Mouse (Mus musculus): ENCODE results near the gene Lmna.

Gene Lmna

DNA sequence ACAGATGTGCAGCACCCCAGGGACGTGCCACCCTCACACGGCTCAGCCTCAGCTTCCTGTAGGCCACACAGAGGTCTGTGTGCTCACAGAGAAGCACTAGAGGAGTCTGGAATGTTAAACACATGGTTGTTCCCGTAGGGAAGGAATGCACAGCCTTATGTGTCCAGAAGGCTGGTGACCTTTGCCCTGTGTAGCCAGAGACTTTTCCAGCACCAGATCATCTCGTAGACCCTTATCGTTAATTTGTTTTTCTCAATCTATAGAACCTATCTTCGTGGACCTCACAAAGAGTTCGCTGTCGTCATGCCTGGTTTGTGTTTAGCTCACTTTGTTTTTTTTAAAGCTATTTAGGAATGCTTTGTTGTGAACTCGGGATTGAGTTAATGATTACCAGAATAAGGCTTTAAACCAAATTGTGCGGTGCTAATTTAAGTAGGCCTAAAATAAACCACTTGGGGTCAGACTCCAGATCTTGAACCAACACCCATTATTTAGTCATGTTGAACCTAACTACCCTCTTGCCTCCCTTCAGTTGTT lies 38.7 kb downstream of the Lmna start:
- no peak for DNase-seq (ENCODE audit: low spot score)

DNA sequence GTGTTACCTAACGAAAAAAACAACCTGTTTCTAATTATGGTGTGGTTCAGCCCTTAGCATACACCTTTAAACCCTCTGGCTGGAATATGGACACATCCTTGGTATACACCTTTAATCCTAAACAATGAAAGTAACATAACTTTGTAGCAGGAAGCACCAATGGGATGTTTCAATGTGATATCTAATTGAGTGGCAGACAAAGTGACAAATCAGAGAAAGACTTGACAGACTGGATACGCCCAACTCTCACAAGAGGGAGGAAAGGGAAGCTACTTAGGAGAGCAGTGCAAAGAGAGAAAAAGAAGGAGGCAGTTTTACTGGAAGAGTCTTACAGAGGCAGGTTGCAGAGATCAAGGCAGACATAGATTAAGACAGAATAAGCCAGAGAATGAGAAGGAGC lies 40.3 kb downstream of the Lmna start:
- DNase-seq (ENCODE audit: low spot score) = no peak

DNA sequence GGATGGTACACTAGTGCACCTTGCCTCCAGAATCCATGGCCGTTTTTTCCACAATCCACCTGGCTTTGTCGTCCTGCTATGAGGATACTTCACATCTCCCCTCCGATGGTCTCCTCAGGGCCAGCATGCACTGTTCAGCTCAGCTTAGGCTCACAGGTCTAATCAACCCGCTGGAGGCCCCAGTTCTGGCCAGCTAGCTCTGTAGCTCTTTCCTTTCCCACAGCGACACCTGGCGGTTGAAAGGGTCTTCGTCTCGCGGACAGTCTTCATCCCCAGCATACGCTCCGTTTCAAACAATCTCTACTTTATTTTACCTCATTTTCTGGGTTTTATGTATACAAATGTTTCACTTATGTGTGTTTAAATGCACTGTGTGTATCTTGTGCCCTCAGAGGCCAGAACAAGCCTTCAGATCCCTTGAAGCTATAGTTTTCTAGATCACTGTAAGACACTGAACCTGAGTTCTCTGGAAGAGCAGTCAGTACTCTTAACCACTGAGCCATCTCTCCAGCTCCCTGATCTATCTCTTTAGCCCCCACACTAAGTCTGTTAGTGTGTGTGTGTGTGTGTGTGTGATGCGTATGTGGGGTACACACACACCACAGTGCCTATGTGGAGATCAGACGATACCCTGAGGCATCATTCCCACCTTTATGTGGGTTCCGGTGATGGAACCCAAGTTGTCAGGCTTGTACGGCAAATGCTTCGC lies 42.5 kb downstream of the Lmna start:
- DNase-seq (ENCODE audit: low spot score) = peak; percentile 95

DNA sequence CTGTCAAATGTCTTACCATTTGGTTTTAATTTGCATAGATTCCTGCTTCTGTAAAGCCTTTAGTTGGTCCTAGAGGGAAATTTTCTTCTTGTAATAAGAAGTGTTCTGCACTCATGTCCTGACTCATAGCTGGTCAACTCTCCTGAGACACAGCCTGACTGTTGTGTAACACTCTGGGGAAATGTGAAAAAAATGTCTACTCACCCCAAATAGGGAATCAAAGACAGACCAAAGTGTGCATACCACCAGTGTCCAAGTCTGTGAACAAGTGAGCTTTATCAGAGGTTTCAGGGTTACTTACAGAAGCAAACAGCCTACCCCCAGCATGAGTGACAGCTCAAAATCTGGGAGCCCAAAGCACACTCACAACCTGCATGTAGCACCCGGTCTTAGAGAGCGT lies 44.6 kb downstream of the Lmna start:
- no peak for DNase-seq (ENCODE audit: low spot score)

DNA sequence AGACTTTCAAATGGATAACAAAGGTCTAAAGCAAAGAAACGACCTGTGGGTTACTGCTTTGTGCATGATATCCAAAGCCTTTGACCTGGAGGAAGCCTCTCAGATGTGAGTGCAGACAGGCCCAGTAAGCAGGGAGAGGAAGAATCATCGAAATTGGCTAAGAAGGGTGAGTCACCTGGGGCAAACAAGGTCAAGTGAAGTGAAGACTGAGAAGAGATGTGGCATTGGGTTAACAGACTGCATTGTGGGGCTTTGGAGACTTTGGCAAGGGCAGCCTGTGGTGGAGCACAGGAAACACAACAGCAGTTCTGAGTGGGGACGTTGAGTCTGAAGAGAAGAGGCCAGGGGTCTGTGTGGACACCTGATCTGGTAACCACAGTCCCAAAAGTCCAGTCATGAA lies 45.3 kb downstream of the Lmna start:
- no peak for DNase-seq (ENCODE audit: low spot score)

DNA sequence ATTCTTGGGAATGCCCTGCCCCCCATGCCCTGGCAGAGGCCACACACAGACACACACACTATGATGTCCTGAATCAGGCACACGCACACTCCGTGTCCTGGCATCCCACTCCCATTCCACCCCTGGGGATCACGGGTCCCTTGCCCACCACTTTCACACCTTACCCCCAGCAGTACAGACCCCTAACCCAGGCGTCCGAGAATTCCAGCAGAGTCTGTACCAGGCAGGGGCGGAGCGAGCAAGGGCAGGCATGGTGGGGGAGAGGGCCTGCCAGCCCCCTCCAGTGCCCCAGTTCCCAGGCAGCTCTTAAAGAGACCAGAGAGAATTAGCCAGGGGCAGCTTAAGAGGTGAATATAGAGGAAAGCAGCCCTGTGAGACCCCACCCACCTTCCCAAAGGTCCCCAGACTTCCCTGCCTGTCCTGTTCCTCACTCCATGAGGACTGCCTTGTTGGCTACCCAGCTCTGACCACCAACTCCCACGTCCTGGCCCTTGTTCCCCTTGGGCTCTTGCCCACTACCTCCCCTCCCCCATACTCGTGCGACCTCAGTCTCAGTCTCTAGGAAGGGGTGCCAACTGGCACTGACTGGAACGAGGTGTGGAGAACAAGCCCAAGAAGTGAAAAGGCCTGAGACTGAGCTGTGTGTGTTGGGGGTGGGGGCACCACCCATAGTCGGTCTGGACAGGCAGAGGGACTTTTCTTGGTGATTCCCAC lies 48.6 kb downstream of the Lmna start, which contains the start of gene Sema4a:
Gene Sema4a (minus strand): TSS at position 200 of the 714 bp plus-strand sequence.
- DNase-seq (ENCODE audit: low spot score) = no peak

DNA sequence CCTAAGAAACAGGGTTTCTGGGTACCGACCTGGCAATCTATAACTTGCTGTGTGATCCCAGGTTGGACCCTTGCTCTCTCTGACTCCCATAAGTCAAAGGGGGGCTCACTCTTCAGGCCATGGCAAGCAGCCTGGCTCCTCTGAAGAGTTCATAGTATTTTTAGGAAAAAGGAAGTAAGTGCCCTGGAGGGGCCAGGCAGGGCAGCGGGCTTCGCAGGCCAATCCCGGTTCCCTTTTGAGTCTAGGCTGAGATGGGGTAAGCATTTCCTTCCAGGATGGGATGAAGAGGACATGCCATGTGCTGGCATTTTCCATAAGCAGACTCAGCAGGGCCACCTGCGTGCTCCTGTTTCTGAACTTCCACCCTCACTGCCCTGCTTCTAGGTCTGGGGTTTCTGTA lies 49.7 kb downstream of the Lmna start:
- no peak for DNase-seq (ENCODE audit: low spot score)

DNA sequence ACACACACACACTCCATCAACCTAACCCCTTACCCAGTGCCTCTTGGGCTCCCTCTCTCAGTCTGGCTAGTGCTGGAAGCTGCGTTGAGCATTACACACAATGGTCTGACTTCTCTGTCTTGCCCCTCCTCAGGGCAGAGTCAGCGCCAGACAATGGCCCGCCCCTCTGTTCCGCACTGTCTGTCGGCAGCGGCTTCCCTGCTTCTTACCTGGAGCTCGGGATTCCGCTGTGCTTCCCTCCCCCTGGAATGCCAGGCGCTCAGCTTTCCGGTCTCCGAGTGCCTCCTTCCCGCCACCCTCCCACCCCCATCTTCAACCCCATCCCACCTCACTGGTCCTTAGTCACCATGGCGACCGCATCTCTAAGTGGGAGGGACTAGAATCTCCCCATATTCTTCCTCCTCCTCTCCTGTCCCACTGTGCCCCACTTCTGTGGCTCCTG lies 51.0 kb downstream of the Lmna start:
- DNase-seq (ENCODE audit: low spot score) = no peak

DNA sequence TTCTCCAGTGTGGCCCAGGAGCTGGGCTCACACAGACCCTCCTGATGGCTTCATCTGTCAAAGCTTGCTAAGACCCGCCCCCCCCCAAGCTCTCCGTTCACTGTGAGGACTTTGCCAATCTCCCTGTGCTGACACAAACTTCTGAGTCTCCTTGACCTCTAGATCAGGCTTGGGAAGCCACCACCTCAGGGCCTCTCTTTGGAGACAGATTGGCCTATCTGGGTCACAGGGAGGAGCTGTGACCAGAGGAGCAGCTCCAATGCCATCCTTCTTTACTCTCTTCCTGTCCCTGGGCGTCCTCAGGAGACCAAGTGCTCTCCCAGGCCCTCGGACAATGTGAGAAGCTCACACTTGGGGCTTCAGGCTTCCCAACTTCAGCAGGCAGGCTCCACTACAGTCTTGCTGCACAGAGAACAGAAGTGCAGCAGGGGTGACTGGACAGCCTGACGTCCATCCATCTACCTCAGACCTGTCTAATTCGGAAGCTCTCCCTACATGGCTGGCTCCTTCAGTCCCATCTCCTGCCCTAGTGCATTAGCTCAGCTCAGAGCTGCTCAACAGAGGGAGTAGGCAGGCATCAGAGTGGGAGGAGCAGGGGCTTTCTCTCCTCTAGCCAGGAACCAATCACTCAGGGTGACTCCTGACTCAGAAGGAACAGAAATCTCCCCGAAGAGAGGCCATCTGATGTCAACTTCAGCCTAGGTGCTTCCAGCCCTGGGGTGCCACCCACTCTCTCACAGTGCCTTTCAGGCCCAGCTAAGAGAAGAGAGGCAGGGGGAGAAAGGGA lies 52.8 kb downstream of the Lmna start:
- DNase-seq (ENCODE audit: low spot score) = no peak

DNA sequence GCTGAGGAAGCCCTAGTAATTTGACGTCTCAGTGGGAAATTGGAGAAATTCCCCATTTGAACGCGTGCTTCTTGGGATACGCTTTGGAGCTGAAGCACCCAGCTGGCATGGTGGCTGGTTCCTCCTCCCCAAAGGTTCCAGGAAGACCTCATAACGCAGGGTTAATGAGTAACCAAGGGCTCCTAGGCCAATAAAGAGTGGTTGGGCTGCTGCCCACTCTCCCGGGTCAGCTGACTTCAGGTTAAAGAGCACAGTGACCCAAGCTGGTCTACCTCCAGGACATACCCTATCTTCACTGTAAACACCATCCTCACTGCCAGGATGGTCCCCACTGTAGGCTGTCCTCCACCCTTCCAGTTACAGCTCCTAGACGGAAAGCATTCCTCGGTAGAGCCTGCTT lies 53.4 kb downstream of the Lmna start:
- no peak for DNase-seq (ENCODE audit: low spot score)

DNA sequence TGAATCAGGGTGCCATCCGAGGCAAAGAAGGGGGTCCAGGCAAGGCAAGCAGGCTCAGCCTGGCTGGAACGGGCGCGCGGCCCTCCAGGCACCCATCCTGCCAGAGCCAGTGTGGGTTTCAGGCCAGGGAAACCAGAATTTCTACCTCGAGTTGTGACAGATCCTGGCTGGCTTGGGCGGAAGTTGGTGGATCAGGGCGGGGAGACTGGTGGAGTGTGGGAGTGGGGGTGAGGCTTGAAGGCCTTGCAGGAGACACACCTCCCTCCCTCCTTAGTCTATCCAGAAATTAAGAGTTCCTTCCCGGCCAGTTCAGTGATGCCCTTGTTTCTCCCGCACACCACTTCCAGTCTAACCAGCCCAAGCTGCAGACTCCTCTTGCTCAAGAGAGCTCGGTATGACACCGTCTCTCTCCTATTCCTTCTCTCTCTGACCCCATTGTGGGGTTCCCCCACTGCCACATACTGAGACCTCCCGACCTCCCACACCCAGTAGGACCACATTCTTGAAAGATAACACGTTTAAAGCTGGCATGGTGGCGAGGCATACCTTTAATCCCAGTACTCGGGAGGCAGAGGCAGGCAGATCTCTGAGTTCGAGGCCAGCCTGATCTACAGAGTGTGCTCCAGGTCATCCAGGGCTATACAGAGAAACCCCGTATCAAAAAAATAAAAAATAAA lies 54.0 kb downstream of the Lmna start:
- peak; percentile 61 for DNase-seq (ENCODE audit: low spot score)

DNA sequence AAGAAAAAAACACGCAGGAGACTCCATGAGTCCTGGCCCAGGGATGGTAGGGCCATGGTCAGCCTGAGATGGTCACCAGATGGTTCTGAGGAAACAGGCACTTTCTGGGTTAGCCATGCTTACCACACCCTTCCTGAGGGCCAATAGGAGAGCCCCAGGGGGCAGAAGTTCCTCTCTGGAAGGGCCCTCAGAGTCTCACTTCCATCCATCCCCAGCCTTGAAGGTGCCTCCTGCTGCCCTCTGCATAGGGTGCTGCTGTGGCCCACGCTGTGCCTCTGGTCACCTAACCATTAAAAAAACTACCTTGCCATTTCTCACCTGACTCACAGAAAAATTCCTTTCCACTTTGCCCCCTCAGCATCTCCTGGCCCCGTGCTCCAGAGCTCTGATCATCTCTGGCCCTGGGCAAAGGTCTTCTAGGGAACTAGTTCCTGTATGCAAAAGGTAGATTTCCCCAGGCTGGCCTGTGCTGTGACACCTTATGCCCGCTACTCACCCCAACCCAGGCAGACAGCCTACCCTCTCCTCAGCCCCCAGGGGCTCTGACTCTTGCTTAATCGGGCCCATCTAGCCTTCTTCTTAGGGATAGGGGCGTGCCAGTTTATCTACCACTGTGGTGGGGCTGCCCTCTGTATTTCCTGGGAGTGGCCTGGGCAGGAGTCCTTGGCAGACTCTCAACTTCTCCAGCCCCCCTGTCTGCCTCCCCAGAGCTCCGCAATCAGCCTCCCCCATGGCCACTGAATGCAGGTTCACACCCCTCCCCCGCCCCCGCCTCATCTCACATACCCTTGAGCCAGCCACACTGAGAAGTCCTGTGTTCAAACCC lies 54.8 kb downstream of the Lmna start:
- DNase-seq (ENCODE audit: low spot score) = no peak

DNA sequence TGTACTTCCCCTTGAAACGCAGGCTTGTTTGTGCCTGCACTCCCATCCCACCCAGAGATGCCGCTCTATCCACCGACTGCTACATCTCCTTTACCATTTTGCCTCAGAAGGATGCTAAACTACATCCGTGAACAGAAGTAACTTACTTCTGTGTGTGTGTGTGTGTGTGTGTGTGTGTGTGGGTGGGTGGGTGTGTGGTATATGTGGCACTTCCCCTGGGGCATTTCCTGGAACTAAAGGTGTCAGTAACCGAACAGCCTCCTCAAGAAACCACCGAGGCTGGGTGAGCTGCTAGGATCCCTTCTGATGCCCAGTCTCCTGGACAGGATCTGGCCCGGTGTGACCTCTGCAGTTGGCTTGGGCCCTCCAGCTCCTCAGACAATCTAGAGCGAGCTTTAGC lies 55.8 kb downstream of the Lmna start:
- DNase-seq (ENCODE audit: low spot score) = no peak

DNA sequence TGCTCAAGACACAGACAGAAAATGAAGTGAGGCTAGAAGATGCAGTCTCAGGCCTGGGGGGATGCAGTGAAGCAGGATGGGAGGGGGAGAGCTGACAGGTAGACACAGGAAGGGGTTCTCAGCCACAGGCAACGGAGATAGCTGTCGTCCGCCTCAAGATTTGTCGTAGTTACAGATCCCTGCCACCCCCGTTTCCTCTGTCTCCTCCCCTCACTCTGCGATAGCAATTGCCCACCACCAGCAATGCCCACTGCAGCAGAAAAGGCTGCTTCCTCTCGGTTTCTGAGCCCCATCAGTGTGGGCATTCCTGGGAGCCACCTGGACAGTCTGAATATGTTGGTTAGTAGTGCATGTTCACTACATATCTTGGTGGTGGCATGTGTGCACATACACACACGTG lies 56.4 kb downstream of the Lmna start:
- DNase-seq (ENCODE audit: low spot score) = no peak

DNA sequence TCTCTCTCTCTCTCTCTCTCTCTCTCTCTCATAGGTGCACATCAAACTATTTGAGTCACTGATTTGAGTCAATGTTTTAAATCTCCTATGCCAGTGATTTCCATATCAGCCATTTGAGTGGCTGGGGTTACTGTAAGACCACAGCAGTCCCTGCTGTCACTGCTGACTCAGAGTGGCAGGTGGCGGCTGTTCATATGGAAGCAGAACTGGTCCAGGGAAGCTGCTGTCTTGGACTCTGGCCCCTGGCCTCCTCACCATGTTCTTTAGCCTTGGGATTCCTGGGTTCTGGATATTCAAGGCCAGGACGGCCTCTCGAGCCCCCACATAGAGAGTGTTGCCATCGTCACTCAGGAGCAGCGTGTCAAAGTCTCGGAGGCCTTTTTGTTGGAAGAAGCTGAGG lies 57.0 kb downstream of the Lmna start:
- DNase-seq (ENCODE audit: low spot score) = no peak

DNA sequence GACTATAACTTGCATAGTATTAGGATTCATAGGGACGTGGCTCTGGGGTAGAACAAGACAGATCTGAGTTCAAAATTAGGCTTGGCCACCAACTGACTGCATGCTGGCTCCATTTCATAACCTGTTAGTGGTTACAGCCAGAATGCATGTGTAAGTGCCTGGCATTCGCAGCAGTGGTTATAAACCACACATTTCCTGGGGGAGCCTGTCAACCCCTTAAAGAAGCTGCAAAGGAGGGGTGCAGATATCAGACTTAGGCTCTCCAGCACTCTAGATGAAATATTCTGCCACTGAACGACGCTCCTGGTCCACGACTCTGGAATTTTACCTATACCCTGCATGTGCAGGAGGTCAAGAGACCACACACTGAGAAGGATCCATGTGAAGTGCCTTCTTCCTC lies 57.5 kb downstream of the Lmna start:
- no peak for DNase-seq (ENCODE audit: low spot score)

DNA sequence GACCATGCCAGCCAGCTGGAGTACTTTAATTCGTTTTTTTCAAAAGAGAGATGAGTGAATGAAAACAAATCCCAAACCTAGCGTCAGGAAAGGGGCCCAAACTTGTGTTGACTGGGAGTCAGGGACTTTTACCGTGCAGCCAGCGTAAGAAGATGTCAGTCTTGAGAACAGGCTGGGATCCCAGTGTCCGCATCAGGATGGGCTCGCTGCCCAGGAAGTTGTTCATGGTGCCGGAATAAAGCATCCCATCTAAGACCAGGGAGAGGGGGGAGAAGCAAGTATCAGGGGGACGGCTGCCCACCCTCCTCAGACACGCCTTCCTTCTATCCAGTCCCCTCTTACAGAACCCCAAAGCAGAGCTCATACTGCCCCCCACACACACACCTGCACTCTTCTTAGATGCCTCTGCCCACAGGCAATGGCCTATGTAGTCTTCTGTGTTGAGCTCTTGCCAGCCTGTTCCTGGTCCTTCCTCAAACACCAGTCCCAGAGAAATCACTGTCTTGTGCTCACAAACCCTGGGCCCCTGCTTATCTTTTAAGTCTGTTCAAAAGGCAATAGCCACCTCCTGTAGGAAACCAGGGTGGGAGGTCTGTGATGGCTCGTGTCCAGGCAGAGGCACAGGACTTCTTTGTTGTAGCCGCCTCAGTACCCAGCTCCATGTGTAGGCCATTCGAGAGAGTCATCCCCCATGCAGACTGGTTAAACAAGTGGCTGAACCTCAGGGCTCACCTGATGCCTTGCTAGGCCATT lies 59.2 kb downstream of the Lmna start:
- no peak for DNase-seq (ENCODE audit: low spot score)

DNA sequence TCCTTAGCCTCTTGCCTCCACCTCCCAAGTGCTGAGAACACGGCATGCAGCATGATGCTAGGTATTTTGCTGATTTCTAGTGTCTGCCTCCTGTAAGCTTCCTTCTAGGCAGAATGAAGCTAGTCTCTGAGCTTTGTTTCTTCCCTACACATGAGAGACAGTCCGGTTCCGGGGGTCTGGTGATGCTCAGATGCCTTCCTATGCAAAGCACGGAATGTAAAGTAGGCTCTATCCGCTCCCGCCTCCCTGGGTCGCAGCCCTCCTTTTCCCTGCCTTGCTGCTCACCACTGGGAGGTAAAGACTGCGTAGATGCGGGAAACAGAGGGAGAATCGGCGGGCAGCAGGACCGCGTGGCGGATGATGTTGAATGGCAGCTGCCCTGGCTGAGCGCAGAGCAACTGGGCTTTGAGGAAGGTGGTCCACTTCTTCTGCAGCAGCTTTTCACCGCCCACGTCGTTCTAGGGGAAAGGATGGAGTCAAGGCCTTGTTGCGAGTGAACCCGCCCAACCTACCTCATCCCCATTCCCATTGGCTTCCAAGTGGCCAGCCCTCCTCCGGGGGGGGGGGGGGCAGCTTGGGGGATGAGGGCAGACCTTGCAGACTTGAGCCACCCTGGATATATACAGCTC lies 60.2 kb downstream of the Lmna start:
- DNase-seq (ENCODE audit: low spot score) = no peak

DNA sequence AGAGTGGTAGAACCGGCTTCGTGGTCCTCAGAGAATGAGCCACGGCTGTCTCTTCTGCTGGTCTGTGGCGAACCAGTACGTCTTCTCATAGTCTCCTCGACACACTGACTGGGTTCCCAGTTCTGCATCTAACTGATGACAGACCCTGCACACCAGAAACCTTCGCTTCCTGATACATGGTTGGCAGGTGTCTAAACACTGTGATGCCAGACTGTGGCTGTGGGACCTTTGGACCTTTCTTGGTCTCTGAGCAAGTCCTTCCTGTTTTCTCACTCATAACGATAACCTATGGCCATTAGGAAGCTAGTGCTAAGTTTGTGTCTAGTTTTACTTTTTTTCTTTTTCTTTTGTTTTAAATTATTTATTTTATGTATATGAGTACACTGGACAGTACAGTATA lies 61.3 kb downstream of the Lmna start:
- no peak for DNase-seq (ENCODE audit: low spot score)

DNA sequence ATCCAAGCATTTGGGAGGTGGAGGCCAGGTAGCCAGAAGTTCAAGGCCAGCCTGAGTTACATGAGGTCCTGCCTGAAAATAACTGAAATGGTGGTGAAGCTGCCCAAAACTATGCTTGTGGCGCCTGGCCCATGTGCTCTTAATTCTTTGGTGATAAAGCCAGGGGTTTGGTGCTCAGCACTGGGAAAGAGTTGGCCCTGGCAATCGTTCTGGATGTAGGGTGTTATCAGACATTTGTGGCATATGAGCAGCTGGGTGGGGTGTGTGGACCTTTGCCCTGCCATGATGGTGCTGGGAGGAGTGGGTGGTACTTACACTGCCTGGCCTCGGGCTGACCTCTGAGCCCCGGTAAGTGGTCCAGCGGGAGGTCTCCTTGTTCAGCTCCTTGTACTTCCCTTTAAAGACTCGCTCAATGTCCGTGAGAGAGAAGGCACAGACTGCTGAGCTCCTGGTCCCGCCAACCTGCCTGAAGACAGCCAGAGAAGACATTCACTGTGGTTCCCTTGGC lies 62.0 kb downstream of the Lmna start:
- DNase-seq (ENCODE audit: low spot score) = no peak
